Mouse (Mus musculus) midbrain, postnatal 0 days (tissue): ENCODE results near the gene Mmp9. TPM values are rescaled to one million over a fixed set of nuclear protein-coding genes. Genes with fewer than 3 reads are reported as not detected.
A peak's percentile ranks its signal among the peaks of the same experiment; 100 is the strongest.

Experiments
- ATAC-seq: fragments of 200-750 bp; cut with Nextera tagmentation; 2 replicates; pipeline ENCODE4 v1.8.0; 2017; ENCODE audit warnings: moderate number of reproducible peaks, mild to moderate bottlenecking, moderate TSS enrichment, moderate library complexity; ENCODE audit not compliant: low FRiP score
- DNase-seq: peaks from one replicate; pipeline ENCODE4 v3.0.0-alpha.2; 2015; ENCODE audit warnings: low spot score
- H3K27ac ChIP-seq: fragments of 300-500 bp; sonication (generic); 2 replicates; pipeline ENCODE4 v1.5.1; 2014; ENCODE audit warnings: low read depth, mild to moderate bottlenecking, low read length, mixed read lengths
- H3K27me3 ChIP-seq: fragments of 300-500 bp; sonication (generic); 2 replicates; pipeline ENCODE4 v1.6.1; 2014; ENCODE audit warnings: low read length, control low read depth, mixed read lengths; ENCODE audit not compliant: insufficient read depth
- H3K36me3 ChIP-seq: fragments of 300-500 bp; sonication (generic); 2 replicates; pipeline ENCODE4 v1.6.1; 2014; ENCODE audit warnings: low read length, control low read depth, mixed read lengths; ENCODE audit not compliant: insufficient read depth
- H3K4me1 ChIP-seq: fragments of 300-500 bp; sonication (generic); 2 replicates; pipeline ENCODE4 v1.6.1; 2014; ENCODE audit warnings: mild to moderate bottlenecking, control low read depth, antibody characterized with exemption, low read length, mixed read lengths; ENCODE audit not compliant: insufficient read depth
- H3K4me2 ChIP-seq: fragments of 300-500 bp; sonication (generic); 2 replicates; pipeline ENCODE4 v1.6.1; 2014; ENCODE audit warnings: low read depth, mild to moderate bottlenecking, low read length, mixed read lengths; ENCODE audit not compliant: poor library complexity, severe bottlenecking
- H3K4me3 ChIP-seq: fragments of 300-500 bp; sonication (generic); 2 replicates; pipeline ENCODE4 v1.5.1; 2014; ENCODE audit warnings: low read depth, mild to moderate bottlenecking, low read length, moderate library complexity
- H3K9ac ChIP-seq: fragments of 300-500 bp; sonication (generic); replicated peaks from 2 replicates; pipeline ENCODE4 v1.6.1; 2014; ENCODE audit warnings: mild to moderate bottlenecking, low read length, moderate library complexity, mixed read lengths; ENCODE audit not compliant: poor library complexity, severe bottlenecking
- H3K9me3 ChIP-seq: fragments of 300-500 bp; sonication (generic); 2 replicates; pipeline ENCODE4 v1.6.1; 2016; ENCODE audit warnings: low read length, control low read depth
- CTCF ChIP-seq: IDR thresholded peaks from 2 replicates; pipeline ENCODE4 v1.5.1; 2016; ENCODE audit warnings: antibody characterized with exemption, mild to moderate bottlenecking
- WGBS: fragments of 180-500 bp; shearing (Covaris S2); extraction: QIAGEN DNeasy Blood & Tissue Kit; methylation state at CpG from one replicate; pipeline ENCODE4 v1.1.7; 2014; 5-methylcytosine and 5-hydroxymethylcytosine counted together
- polyA plus RNA-seq: library from polyadenylated mRNA; unstranded; fragments of >200 nt; fragmentation: Nextera tagmentation; extraction: Ambion mirVana; gene quantifications from 2 replicates; pipeline ENCODE4 v1.2.1, GENCODE M21; 2015
- total RNA-seq: library from RNA; depleted of rRNA; stranded (reverse); fragments of >200 nt; gene quantifications from 2 replicates; pipeline ENCODE4 v1.2.3, GENCODE M21; 2014

Mmp9 gene
- total and polyA plus RNA-seq, 2 experiments from 2014 or later, result 7.1 to 13.4 TPM

- peaks cover 24% of the 10 kb centered on the region for H3K4me1 ChIP-seq
- H3K27ac ChIP-seq, result no peak overlapping the region; the same call in 1 of the 2 replicates
- H3K27me3 ChIP-seq, result no peaks in the 10 kb centered on the region
- no peak for TF ChIP-seq CTCF
- DNase-seq (no peak), ATAC-seq (no peak)
- no peaks in the 10 kb centered on the region for H3K9me3 ChIP-seq
- H3K4me3 ChIP-seq, result no peak overlapping the region
- H3K9ac ChIP-seq, result no peak overlapping the region
- 26% methylated on average over 8 of the region's 8 CpGs for WGBS
- no peak overlapping the region for H3K4me2 ChIP-seq
- H3K36me3 ChIP-seq, result no peaks in the 10 kb centered on the region
These were observed 25.8 kb downstream of the Mmp9 start for GRCm38 (mm10) chr2:164966381-164966780.

DNA sequence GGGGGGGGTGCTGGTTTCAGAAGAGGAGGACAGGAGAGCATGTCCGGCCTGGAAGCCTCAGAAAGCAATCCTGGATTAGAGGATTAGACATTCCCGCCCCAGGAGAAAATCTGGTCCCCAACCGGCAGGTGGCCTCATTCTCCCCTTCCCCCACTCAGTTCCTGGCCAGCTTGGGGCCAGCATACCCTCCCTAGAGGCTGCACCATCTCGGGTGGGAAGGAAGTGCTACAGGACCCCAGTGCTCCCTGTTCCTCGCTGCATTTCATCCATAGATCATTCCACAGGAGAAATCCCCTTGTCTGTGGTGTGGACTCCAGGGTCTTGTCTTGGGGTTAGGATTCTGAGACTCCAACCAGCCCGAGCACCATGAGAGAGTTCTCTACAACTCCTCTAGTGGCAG is 26.6 kb downstream of the Mmp9 start:
- H3K36me3 ChIP-seq, result no peaks in the 10 kb centered on the region
- H3K27me3 ChIP-seq, result no peaks in the 10 kb centered on the region
- peak overlapping the region; percentile 68 for H3K4me2 ChIP-seq
- peak overlapping the region; percentile 78 for H3K4me3 ChIP-seq
- peak; percentile 5; the same call in 1 of the 2 replicates for TF ChIP-seq CTCF
- no peak for DNase-seq
- H3K9ac ChIP-seq, result no peak overlapping the region
- H3K4me1 ChIP-seq, result peaks cover 31% of the 10 kb centered on the region
- H3K27ac ChIP-seq, result peak overlapping the region; percentile 92
- no peaks in the 10 kb centered on the region for H3K9me3 ChIP-seq
- no peak for ATAC-seq
- 10% methylated on average over 6 of the region's 6 CpGs for WGBS

DNA sequence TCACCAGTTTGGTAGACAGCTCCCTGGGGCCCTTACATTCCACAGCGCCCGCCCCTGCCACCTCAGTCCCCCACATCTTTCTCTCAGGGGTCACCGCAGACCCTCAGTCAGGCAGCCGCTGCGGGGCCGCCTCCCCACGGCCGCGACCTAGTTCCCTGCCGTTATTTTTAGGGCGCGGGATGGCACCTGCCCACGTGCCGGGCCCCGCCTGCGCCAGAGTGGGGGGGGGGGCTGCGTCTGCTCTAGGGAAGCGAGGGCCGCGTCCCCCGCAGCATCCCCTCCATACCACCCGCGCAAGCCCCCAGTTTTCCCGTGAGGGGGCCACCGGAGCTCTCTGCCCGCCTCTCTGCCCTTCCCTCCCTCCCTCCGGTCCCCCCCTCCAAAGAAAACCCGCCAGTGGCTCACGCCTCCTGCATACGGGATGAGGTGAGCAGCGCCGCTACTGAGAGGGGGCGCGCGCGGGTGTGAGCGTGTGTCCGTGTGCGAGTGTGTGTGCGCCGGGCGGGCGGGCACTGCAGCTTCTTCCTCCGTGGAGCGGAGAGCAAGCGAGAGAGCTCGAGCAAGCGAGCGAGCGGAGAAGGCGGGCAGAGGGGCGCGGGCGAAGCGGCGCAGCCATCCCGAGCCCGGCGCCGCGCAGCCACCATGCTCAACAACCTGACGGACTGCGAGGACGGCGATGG is 27.3 kb downstream of the Mmp9 start:
- Histone ChIP-seq H3K4me1 (peaks cover 31% of the 10 kb centered on the region), H3K27me3 (no peaks in the 10 kb centered on the region), H3K4me3 (peak overlapping the region; percentile 78), H3K36me3 (no peaks in the 10 kb centered on the region), H3K9ac (peak overlapping the region; percentile 85), H3K27ac (peak overlapping the region; percentile 92), H3K4me2 (peak overlapping the region; percentile 68), H3K9me3 (no peaks in the 10 kb centered on the region)
- ATAC-seq (peak; percentile 70), DNase-seq (peak; percentile 80)
- WGBS, result 1% methylated on average over 50 of the region's 65 CpGs
- TF ChIP-seq CTCF, result peak; percentile 64

GRCm38 (mm10) chr2:164968451-164968851 is 27.9 kb downstream of the Mmp9 start:
- Histone ChIP-seq H3K9me3 (no peaks in the 10 kb centered on the region), H3K36me3 (no peaks in the 10 kb centered on the region), H3K27ac (peak overlapping the region; percentile 92), H3K4me3 (peak overlapping the region; percentile 78), H3K4me2 (peak overlapping the region; percentile 68), H3K27me3 (no peaks in the 10 kb centered on the region), H3K4me1 (peaks cover 29% of the 10 kb centered on the region), H3K9ac (peak overlapping the region; percentile 85)
- peak; percentile 51 for DNase-seq
- 1% methylated on average over 23 of the region's 29 CpGs for WGBS
- ATAC-seq, result peak; percentile 22
- no peak for TF ChIP-seq CTCF

GRCm38 (mm10) chr2:164969348-164969781 is 28.8 kb downstream of the Mmp9 start:
- Histone ChIP-seq H3K27ac (peak overlapping the region; percentile 92), H3K4me1 (peaks cover 23% of the 10 kb centered on the region; the same call in 1 of the 2 replicates), H3K9me3 (no peaks in the 10 kb centered on the region), H3K4me2 (peak overlapping the region; percentile 68), H3K36me3 (no peaks in the 10 kb centered on the region), H3K4me3 (peak overlapping the region; percentile 78), H3K27me3 (no peaks in the 10 kb centered on the region), H3K9ac (peak overlapping the region; percentile 85)
- TF ChIP-seq CTCF, result 0 out of 2 replicates have a peak, but pooled peaks have one; percentile 4
- WGBS, result 1% methylated on average over 21 of the region's 21 CpGs
- DNase-seq (no peak), ATAC-seq (no peak)

DNA sequence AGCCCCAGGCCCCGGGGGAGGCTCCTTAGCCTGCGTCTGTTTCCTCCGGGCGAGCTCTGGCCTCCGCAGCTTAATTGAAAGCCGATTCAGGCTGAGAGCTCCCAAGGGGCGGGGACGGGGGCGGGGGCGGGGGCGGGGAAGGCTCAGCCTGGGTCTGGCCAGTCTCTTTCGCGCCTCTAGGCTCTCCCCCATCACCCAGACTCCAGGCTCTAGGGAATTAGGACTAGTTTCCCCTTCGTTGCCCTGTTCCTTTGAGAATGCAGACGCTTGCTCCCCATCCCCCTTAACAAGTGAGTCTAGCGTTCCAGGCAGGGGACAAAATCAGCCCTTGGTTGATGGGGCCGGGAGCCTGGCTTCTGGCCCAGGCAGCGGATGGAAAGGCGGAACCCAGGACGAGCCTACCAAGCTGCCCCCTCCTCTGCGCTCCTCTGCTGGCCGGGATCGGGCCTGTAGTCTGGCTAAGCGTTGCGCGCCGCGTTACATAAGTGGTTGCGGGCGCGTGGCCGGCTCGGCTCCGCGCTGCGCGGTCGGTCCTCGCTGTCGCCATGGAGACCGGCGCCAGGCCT is 30.1 kb downstream of the Mmp9 start:
- Histone ChIP-seq H3K27ac (peak overlapping the region; percentile 9; the same call in 1 of the 2 replicates), H3K9me3 (no peaks in the 10 kb centered on the region), H3K4me2 (peak overlapping the region; percentile 68), H3K4me3 (peak overlapping the region; percentile 78), H3K27me3 (no peaks in the 10 kb centered on the region), H3K9ac (peak overlapping the region; percentile 48), H3K4me1 (peaks cover 15% of the 10 kb centered on the region; the same call in 1 of the 2 replicates), H3K36me3 (no peaks in the 10 kb centered on the region)
- under 1% methylated on average over 42 of the region's 42 CpGs for WGBS
- TF ChIP-seq CTCF, result no peak
- peak; percentile 76 for DNase-seq
- peak; percentile 13; the same call in 1 of the 2 replicates for ATAC-seq
